Mouse (Mus musculus): Measurements from ENCODE around the gene Irf2. TPM values are rescaled to one million over a fixed set of nuclear protein-coding genes. Genes with fewer than 3 reads are reported as not detected.

The Irf2 gene
- total and polyA plus RNA-seq, 3 experiments: 4.9 to 19.4 TPM; not detected in 1

DNA sequence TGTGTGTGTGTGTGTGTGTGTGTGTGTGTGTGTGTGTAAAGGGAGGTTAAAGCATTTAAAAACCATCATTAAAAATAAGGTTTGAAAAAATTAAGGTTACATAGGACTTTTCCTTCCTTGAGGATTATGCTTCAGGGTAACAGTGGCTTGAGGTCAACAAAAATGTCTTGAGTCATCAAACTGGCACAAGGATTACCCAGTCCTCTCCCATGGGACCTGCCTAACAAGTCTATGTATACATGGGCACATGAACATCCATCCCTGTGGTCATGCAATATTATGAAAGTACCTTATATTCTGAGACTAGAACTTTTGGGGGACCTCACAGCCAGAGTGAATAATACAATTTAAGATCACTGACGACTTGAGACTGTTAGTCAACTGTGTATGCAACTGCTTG, 125.9 kb downstream of the Irf2 start:
- Histone ChIP-seq H3K27me3 (ENCODE audit: control insufficient read depth in 1 of 2, insufficient read depth in 2 of 2, low read length in 2 of 2) (no peaks in the 10 kb centered on the region), H3K9me3 (replicated peaks; ENCODE audit: insufficient read depth, low read length) (no peaks in the 10 kb centered on the region), H3K4me1 (ENCODE audit: control insufficient read depth in 1 of 2, insufficient read depth in 2 of 2, low read length in 2 of 2) (no peaks in the 10 kb centered on the region), H3K79me2 (ENCODE audit: control insufficient read depth, insufficient read depth, low read length, poor library complexity) (no peaks in the 10 kb centered on the region), H3K27ac (ENCODE audit: control insufficient read depth, low read depth, low read length) (no peak overlapping the region), H3K4me3 (ENCODE audit: control insufficient read depth in 1 of 2, insufficient read depth in 1 of 2, low read depth in 2 of 2, low read length in 2 of 2) (no peak overlapping the region), H3K9ac (ENCODE audit: control insufficient read depth, low read depth, low read length, poor library complexity, severe bottlenecking) (no peak overlapping the region), H3K36me3 (ENCODE audit: control insufficient read depth in 1 of 2, insufficient read depth in 2 of 2, low read length in 2 of 2) (no peaks in the 10 kb centered on the region)
- no peak for TF ChIP-seq ZKSCAN1 (IDR thresholded peaks at IDR 0.05; ENCODE audit: low read depth, low read length)
- TF ChIP-seq USF1 (IDR thresholded peaks at IDR 0.05; ENCODE audit: low read depth, low read length): no peak
- no peak for TF ChIP-seq ZC3H11A (IDR thresholded peaks at IDR 0.05; ENCODE audit: low read depth, low read length)
- no peak for TF ChIP-seq CHD1 (IDR thresholded peaks at IDR 0.05; ENCODE audit: low read depth, low read length)
- TF ChIP-seq KAT2A (conservative IDR thresholded peaks at IDR 0.05; ENCODE audit: low read depth, low read length): no peak
- TF ChIP-seq MYB (IDR thresholded peaks at IDR 0.05; ENCODE audit: low read depth, low read length): no peak
- TF ChIP-seq RCOR1 (IDR thresholded peaks at IDR 0.05; ENCODE audit: low read depth, low read length): no peak
- no peak for TF ChIP-seq UBTF (IDR thresholded peaks at IDR 0.05; ENCODE audit: borderline replicate concordance, insufficient read depth, low read depth, low read length)
- DNase-seq (ENCODE audit: low read depth, low spot score): no peak

GRCm38 (mm10) chr8:46867440-46867839, 127.9 kb downstream of the Irf2 start:
- no peak overlapping the region for H3K9ac ChIP-seq (ENCODE audit: control insufficient read depth, low read depth, low read length, poor library complexity, severe bottlenecking)
- H3K9me3 ChIP-seq (replicated peaks; ENCODE audit: insufficient read depth, low read length): no peaks in the 10 kb centered on the region
- no peak overlapping the region for H3K27ac ChIP-seq (ENCODE audit: control insufficient read depth, low read depth, low read length)
- no peaks in the 10 kb centered on the region for H3K27me3 ChIP-seq (ENCODE audit: control insufficient read depth in 1 of 2, insufficient read depth in 2 of 2, low read length in 2 of 2)
- no peak overlapping the region for H3K4me3 ChIP-seq (ENCODE audit: control insufficient read depth in 1 of 2, insufficient read depth in 1 of 2, low read depth in 2 of 2, low read length in 2 of 2)
- no peak for TF ChIP-seq USF2 (IDR thresholded peaks at IDR 0.05; ENCODE audit: borderline replicate concordance in 1 of 2, insufficient read depth in 1 of 2, low read depth in 1 of 2, low read length in 2 of 2)
- TF ChIP-seq MAX (IDR thresholded peaks at IDR 0.05; ENCODE audit: low read length): no peak
- TF ChIP-seq MXI1 (IDR thresholded peaks at IDR 0.05; ENCODE audit: low read depth, low read length): no peak
- no peak for TF ChIP-seq MEF2A (IDR thresholded peaks at IDR 0.05; ENCODE audit: extremely low read depth, insufficient replicate concordance, low read depth, low read length, poor library complexity, severe bottlenecking)
- no peak for TF ChIP-seq POLR2AphosphoS5 (IDR thresholded peaks at IDR 0.05; ENCODE audit: borderline replicate concordance, low read depth, low read length)
- TF ChIP-seq E2F4 (IDR thresholded peaks at IDR 0.05; ENCODE audit: borderline replicate concordance, low read depth, low read length): no peak
- no peak for TF ChIP-seq CHD1 (IDR thresholded peaks at IDR 0.05; ENCODE audit: low read depth, low read length)
- no peak for TF ChIP-seq MAZ (IDR thresholded peaks at IDR 0.05; ENCODE audit: low read depth, low read length)
- no peak for TF ChIP-seq MYB (IDR thresholded peaks at IDR 0.05; ENCODE audit: low read depth, low read length)
- no peak for TF ChIP-seq TAL1 (IDR thresholded peaks at IDR 0.05; ENCODE audit: low read length)
- TF ChIP-seq RAD21 (IDR thresholded peaks at IDR 0.05; ENCODE audit: low read depth, low read length): no peak
- TF ChIP-seq USF1 (IDR thresholded peaks at IDR 0.05; ENCODE audit: low read depth, low read length): no peak
- TF ChIP-seq HCFC1 (IDR thresholded peaks at IDR 0.05; ENCODE audit: low read depth, low read length): no peak
- TF ChIP-seq NRF1 (IDR thresholded peaks at IDR 0.05; ENCODE audit: insufficient read depth, low read depth, low read length, poor library complexity, severe bottlenecking): no peak
- no peak for TF ChIP-seq TBP (IDR thresholded peaks at IDR 0.05; ENCODE audit: low read depth, low read length)
- TF ChIP-seq EP300 (IDR thresholded peaks at IDR 0.05; ENCODE audit: low read depth in 1 of 2, low read length in 2 of 2): no peak
- TF ChIP-seq ETS1 (IDR thresholded peaks at IDR 0.05; ENCODE audit: low read depth, low read length): no peak
- no peak for TF ChIP-seq NELFE (IDR thresholded peaks at IDR 0.05; ENCODE audit: low read depth, low read length)
- H3K4me1 ChIP-seq (ENCODE audit: control insufficient read depth in 1 of 2, insufficient read depth in 2 of 2, low read length in 2 of 2): no peaks in the 10 kb centered on the region
- peaks cover 0 to 3% of the 10 kb centered on the region in 2 experiments; a peak in 2 of 4 replicates for H3K36me3 ChIP-seq (ENCODE audit: control insufficient read depth in 1 of 2, insufficient read depth in 2 of 2, low read length in 2 of 2)
- no peaks in the 10 kb centered on the region for H3K79me2 ChIP-seq (ENCODE audit: control insufficient read depth, insufficient read depth, low read length, poor library complexity)
- DNase-seq (ENCODE audit: low read depth, low spot score): no peak
